Mouse (Mus musculus): ENCODE measurements around the gene Swi5.

The Swi5 gene

DNA sequence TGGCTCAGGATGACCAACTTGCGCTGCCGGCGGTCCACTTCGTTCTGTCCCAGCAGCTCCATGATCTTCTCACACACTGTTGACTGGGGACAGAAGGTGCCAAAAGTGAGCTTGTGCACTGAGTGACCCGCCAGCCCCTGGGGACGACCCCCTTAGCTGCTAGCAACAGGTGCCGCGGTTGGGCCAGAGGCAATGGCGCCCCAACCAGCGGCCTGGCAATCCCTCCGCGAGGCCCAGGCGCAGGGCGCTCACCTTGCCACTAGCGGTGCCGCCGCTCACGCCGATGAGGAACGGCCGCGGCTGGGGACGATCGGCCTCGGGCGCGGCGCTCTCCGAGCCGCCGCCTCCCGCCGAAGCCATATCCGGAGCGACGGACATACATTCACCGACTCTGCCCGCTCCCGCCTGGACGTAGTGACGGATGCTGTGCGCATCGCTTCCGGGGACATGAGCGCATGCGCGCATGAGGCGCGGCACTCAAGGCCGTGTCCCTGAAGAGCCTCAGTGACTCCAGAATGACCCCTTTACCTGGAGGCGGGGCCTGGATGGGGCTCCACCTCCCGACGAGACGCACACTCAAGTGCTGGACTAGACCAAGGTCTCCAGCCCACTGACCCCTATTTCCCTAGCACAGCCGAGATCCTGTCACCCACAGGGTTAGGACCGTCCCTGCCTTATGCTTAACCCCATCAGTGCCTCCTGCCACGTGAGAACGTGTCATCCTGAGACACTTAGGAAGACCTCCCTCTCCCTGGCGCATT lies 28.0 kb downstream of the Swi5 start, which contains the start of gene Uck1:
Gene Uck1 (minus strand): TSS at position 503 of the 761 bp plus-strand sequence.
- peak; percentile 92 for DNase-seq

- DNase-seq, result no peak
Observed at GRCm38 (mm10) chr2:32258887-32259533, 28.9 kb downstream of the Swi5 start.

DNA sequence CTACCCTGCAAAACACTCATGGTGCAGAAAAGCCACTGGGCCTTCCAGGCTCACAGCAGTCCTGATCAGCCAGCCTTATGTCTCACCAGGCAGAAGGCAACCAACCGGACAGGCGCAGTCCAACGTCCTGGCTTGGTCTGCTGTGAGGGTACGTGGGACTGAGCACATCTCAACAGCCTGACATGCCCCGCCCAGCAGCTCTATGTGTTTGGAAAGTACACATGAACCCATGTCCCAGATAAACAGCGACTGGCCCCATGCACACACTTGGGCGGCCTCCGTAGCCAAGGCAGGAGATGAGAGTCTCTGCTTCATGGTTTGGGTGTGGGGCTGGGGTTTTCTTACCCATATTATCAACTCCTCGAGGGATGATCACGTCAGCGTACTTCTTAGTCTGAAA lies 31.6 kb downstream of the Swi5 start:
- DNase-seq, result no peak

GRCm38 (mm10) chr2:32254563-32254962 lies 33.3 kb downstream of the Swi5 start:
- no peak for DNase-seq

DNA sequence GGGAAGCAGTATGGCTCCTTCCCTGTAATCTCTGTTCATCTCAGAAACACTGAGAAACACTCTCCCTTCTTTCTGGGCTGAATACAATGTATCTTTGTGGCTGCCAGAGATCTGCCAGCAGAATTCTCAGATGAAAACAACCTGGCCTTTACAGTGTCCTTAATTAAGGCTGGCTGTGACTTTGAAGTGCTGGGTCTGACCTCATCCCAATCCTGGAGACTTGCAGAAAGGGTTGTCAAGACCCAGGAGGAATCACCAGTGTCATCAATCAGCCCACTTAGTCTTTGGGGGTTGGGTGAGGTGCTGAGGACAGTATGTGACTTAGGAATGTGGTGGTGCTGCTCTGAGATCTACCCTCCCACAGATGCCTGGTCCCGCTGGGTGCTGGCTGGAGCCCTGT lies 34.5 kb downstream of the Swi5 start:
- DNase-seq, result no peak

GRCm38 (mm10) chr2:32252658-32253057 lies 35.2 kb downstream of the Swi5 start:
- no peak for DNase-seq

- no peak for DNase-seq
Observed at GRCm38 (mm10) chr2:32251791-32252527, 35.9 kb downstream of the Swi5 start.

DNA sequence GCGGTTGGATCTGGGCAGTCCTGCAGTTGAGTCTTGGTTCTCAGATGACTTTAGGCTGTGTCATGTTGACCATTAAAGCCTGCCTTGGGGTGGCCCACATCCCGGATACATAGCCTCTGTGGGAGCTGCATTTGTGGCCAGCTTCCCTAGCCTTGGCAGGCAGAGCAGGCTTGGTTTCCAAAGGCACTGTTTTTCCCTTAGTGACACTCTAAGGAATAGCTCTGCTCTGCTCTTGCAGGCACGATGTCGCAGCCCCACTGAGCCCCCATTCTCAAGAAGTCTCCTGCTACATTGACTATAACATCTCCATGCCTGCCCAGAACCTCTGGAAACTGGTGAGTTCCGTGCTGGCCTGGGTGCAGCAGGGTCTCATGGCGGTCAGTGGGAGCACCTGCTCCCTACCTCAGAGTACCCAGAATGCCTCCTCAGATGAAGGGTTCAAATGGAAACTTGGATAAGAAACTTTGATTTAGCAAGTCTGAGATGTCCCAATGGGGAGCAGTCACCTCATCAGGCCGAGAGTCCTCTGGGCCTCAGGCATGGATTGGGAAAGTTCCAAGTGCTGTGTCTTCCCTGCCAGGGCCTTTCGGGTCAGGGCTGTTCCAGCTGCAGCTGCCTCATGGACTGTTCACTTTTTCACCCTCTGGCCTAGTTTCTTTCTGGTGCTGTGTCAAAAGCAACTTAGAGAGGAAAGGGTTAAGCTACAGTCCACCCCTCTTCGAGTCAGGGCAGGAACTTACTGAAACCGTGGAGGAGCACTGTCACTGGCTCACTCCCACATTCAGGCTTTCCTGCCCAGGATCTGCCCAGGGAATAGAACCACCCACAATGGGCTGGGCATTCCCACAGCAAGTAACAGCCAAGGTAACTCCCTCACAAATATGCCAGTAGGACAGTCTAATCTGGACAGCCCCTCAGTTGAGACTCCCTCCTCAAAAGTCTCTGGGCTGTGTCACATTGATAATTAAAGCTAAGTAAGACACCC lies 39.2 kb downstream of the Swi5 start:
- no peak for DNase-seq

GRCm38 (mm10) chr2:32246741-32247140 lies 41.1 kb downstream of the Swi5 start:
- DNase-seq, result no peak

DNA sequence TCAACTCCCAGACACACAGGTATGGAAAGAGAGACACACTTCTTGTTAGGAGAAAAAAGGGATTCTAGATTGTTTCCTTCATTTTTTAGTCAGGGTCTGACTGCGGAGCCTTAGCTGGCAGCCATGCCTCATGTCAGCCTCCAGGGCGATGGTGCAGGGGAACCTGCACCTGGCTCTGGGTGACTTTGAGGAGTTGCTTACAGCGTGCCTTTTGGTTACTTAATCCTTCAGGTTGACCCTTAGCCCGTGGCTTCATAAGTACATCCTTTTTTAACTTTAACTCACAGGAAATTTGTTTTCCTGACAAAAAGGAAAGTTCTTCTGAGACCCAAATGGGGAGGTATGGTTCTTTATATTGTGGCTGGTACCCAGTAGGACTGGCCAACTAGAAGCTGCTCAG lies 44.9 kb downstream of the Swi5 start:
- no peak for DNase-seq

GRCm38 (mm10) chr2:32240591-32240990 lies 47.3 kb downstream of the Swi5 start:
- no peak for DNase-seq

DNA sequence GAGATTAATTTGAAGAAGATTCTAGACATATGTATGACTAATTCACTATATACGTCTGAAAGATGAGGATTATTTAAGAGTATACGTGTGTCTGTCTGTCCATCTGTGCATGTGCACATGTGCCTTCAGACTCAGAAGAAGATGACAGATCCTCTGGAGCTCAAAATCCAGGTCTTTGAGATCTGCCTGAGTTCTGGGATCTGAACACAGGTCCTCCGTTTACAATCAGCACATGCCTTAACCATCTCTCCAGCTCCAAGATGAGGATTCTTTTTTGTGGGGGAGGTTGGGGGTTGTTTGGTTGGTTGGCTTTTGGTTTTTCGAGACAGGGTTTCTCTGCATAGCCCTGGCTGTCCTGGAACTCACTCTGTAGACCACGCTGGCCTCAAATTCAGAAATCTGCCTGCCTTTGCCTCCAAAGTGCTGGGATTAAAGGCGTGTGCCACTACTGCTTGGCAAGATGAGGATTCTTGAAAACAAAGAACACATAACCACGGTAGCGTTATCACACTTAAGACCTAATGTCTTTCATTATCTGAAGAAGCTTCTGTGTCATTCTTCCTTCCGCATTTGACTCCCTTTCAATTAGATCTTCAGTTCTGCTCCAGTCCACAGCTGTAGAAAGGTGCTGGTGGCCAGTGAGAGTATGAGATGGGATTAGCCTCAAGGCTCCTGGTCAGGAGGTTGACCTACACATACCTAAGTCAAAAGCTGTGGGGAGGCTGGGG lies 49.0 kb downstream of the Swi5 start:
- DNase-seq, result no peak

- DNase-seq, result no peak
Observed at GRCm38 (mm10) chr2:32237571-32237970, 50.3 kb downstream of the Swi5 start.

DNA sequence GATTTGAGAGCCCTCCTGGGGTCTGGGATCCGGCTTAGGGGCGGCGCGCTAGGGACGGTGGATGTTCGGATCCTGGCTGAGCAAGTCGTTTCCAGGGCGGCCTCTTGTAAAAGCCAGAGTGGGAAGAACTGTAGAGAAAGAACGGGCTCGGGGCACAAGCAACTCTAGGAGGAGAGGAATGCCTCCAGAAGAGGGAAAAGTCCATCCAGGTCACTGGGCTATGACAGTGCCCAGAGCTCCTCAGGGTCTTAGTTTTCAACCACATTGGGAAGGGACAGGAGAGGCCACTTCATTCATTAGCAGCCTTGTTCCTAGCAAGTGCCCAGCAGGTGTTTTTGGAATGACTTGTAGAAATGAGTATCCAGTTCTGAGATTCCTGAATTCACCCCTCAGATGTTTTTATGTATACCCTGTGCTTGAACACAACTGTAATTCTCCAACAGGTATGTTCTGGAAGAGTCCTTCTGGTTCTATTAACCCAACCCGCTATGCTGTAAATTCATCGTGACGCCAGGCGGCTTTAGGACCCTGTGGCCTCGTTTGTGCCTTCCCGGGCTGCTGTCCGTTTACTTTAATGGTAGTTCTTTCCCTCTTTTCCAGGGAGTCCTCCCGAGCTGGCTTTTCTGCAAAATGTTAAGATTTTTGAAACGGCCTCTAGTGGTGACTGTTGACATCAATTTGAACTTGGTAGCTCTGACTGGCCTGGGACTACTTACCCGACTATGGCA lies 51.0 kb downstream of the Swi5 start:
- DNase-seq, result peak; percentile 68 to 74

DNA sequence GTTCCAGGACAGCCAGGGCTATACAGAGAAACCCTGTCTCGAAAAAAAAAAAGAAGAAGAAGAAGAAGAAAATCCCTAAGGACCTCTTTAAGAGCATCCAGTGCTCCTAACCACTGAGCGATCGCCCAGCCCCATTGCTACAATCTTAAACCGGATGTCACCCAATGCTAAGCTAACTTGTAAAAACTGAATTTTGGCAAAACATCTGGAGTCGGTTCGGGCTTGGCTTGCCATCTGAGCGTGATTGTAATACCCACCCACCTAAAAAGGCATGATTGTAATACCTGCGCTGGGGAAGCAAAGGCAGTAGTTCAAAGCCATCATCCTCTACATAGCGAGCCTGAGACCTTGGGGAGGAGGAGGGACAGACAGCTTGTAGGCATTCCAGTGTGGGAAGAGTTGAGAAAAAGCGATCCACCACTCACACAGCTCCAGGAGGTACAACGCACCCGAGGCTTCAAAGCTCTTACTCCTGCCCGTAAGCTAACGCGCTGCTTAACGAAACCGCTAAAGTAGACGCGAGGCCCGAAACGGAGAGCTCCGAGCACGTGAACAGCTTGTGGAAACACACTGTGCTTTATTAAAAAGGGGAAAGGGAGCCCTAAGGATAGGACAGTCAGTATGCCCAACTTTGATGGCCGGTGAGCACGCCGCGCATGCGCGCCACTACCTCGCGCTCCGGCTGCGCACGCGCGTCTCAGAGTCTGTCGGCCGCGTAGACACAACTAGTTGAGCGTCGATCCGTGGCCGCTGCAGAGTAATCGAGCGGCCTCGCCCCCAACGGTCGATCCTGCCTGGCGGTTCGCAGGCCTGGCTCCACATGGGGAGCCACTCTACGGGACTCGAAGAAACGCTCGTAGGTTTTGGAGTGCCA lies 51.8 kb downstream of the Swi5 start, which contains the start of gene Pomt1:
Gene Pomt1 (plus strand): TSS at position 705 of the 874 bp plus-strand sequence.
- peak; percentile 85 to 95 for DNase-seq

GRCm38 (mm10) chr2:32235433-32235832 lies 52.4 kb downstream of the Swi5 start:
- DNase-seq, result no peak

Data from cerebellum, adult 18-20 months (tissue).